Mouse (Mus musculus) olfactory bulb, adult 2 months (tissue): ENCODE data around the gene Xrcc6.

Source experiments
- CTCF ChIP-seq: fragments of 200-500 bp; IDR thresholded peaks from 2 replicates; pipeline ENCODE4 v1.5.1; 2012; ENCODE audit warnings: low read depth, mild to moderate bottlenecking, low read length, moderate library complexity; ENCODE audit not compliant: insufficient read depth
- POLR2A ChIP-seq: fragments of 200-500 bp; IDR thresholded peaks from 2 replicates; pipeline ENCODE4 v1.6.1; 2012; ENCODE audit warnings: mild to moderate bottlenecking, low read depth, low read length, moderate library complexity; ENCODE audit not compliant: insufficient read depth

DNA sequence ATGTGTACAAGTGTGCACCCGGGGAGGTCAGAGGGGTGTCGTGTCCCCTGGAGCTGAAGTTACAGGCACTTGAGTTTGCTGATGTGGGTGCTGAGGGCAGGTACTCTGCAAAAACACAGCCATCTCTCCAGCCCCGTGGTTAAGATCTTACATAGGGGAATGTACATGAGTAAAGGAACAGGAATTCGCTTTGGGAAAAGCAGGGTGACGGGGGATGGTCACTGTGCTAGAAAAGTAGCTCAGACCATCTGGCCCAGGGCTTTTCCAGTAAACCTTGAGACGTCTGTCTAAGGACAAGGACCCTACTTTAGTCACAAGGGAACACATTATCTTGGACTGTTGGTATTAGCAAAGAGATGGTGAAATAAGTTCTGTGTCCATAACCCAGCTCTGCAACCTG is 24.3 kb downstream of the Xrcc6 start:
- TF ChIP-seq CTCF (no peak), POLR2A (no peak)
